Mouse (Mus musculus): ENCODE data around the gene Efcab7.

DNA sequence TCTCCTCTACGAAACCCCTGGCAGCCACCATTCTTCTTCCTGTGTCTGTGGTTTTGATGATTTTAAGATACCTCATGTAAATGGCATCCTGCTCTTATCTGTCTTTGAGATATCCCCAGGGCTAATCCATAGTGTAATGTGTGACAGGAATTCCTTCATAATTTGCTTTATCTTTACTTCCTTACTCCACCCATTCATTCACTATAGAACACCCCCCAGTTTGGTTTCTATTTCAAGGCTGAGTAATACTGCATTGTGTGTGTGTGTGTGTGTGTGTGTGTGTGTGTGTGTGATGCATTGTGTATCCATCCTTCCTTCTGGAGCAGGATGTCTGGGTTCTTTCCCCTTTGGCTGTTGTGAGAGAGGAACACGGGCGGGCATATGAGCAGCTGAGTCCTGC, 130.3 kb downstream of the Efcab7 start:
- no peak for TF ChIP-seq CTCF (conservative IDR thresholded peaks at IDR 0.05 in 1 of 2, IDR thresholded peaks at IDR 0.05 in 1 of 2; ENCODE audit: low read depth in 2 of 2, low read length in 2 of 2)
- no peak for TF ChIP-seq MXI1 (IDR thresholded peaks at IDR 0.05; ENCODE audit: low read depth, low read length)
- no peak for TF ChIP-seq POLR2A (IDR thresholded peaks at IDR 0.05; ENCODE audit: low read depth, low read length)
- no peak for TF ChIP-seq CHD1 (IDR thresholded peaks at IDR 0.05; ENCODE audit: low read depth, low read length)
- no peak for TF ChIP-seq USF2 (conservative IDR thresholded peaks at IDR 0.05; ENCODE audit: low read depth, low read length)
- no peak for TF ChIP-seq EP300 (IDR thresholded peaks at IDR 0.05; ENCODE audit: low read length)

Data from CH12.LX (cell line).